Mouse (Mus musculus): ENCODE measurements around the gene Olfr633. TPM values are rescaled to one million over a fixed set of nuclear protein-coding genes. Genes with fewer than 3 reads are reported as not detected.
"Not testable (repeated sequence)": the region's sequence is repeated elsewhere in the genome, so short reads cannot be mapped to it uniquely, and the experiment has no call there.

The Olfr633 gene
- total RNA-seq (2021) = not detected in 2 replicates
- long read RNA-seq, experiment 1 = 0 reads
- long read RNA-seq, experiment 2 = 0 reads

GRCm38 (mm10) chr7:103944137-103944536, at the start of gene Olfr633:
Gene Olfr633, plus strand, starts transcription at chr7:103944437.
- DNase-seq = no peak

- DNase-seq = no peak
These were observed 41.0 kb upstream of the Olfr633 start, which contains the start of gene Olfr65 for GRCm38 (mm10) chr7:103903187-103903586. Gene Olfr65, plus strand, starts transcription at chr7:103903487.

- DNase-seq = no peak
These were observed 34.2 kb upstream of the Olfr633 start for GRCm38 (mm10) chr7:103910047-103910446.

GRCm38 (mm10) chr7:103912969-103913511, 31.2 kb upstream of the Olfr633 start:
- DNase-seq = no peak

- no peak for DNase-seq
These were observed 28.9 kb upstream of the Olfr633 start for GRCm38 (mm10) chr7:103915338-103915737.

- no peak for DNase-seq
These were observed 15.7 kb upstream of the Olfr633 start, which contains the start of gene Olfr631 for GRCm38 (mm10) chr7:103928525-103928924. Gene Olfr631, plus strand, starts transcription at chr7:103928825.

GRCm38 (mm10) chr7:103934264-103934663, 10.0 kb upstream of the Olfr633 start, which contains the start of gene Olfr632:
Gene Olfr632, plus strand, starts transcription at chr7:103934347.
- DNase-seq = no peak

- peak; percentile 49 for DNase-seq
These were observed 1.5 kb upstream of the Olfr633 start for GRCm38 (mm10) chr7:103942730-103943129.

- DNase-seq = not testable (repeated sequence)
These were observed 22.6 kb downstream of the Olfr633 start for GRCm38 (mm10) chr7:103966873-103967272.

GRCm38 (mm10) chr7:103970852-103971251, 26.6 kb downstream of the Olfr633 start, which contains the start of gene Olfr635:
Gene Olfr635, plus strand, starts transcription at chr7:103971152.
- DNase-seq = no peak

GRCm38 (mm10) chr7:103971782-103972181, 27.5 kb downstream of the Olfr633 start:
- no peak for DNase-seq

- no peak for DNase-seq
These were observed 54.2 kb downstream of the Olfr633 start, which contains the start of gene Olfr638 for GRCm38 (mm10) chr7:103998446-103998845. Gene Olfr638, plus strand, starts transcription at chr7:103998746.

Other genes with a start within 250 kb of the Olfr633 start
- gene Olfr243, start 229.8 kb upstream of the Olfr633 start, total RNA-seq (2021) = not detected in 2 replicates
- gene Olfr628, start 214.1 kb upstream of the Olfr633 start, total RNA-seq (2021) = not detected in 2 replicates
- not detected in 2 replicates for gene Olfr629, start 199.5 kb upstream of the Olfr633 start, total RNA-seq (2021)
- not detected in 2 replicates for gene Olfr630, start 187.1 kb upstream of the Olfr633 start, total RNA-seq (2021)
- not detected in 2 replicates for gene Olfr69, start 172.8 kb upstream of the Olfr633 start, total RNA-seq (2021)
- not detected in 2 replicates for gene Olfr68, start 164.7 kb upstream of the Olfr633 start, total RNA-seq (2021)
- gene Olfr67, start 152.6 kb upstream of the Olfr633 start, total RNA-seq (2021) = not detected in 2 replicates
- 1,182 and 1,430 TPM in 2 replicates for gene Hbb-bt, start 130.4 kb upstream of the Olfr633 start, total RNA-seq (2021)
- 8,688 and 11,965 TPM in 2 replicates for gene Hbb-bs, start 116.3 kb upstream of the Olfr633 start, total RNA-seq (2021)
- not detected in 2 replicates for gene Hbb-bh2, start 103.9 kb upstream of the Olfr633 start, total RNA-seq (2021)
- gene Hbb-bh1, start 101.3 kb upstream of the Olfr633 start, total RNA-seq (2021) = not detected in 2 replicates
- gene Hbb-y, start 91.2 kb upstream of the Olfr633 start, total RNA-seq (2021) = not detected in 2 replicates
- not detected in 2 replicates for gene Olfr66, start 58.2 kb upstream of the Olfr633 start, total RNA-seq (2021)
- not detected in 2 replicates for gene Olfr64, start 50.0 kb upstream of the Olfr633 start, total RNA-seq (2021)
- not detected in 2 replicates for gene Olfr65, start 41.0 kb upstream of the Olfr633 start, total RNA-seq (2021)
- not detected in 2 replicates for gene Olfr631, start 15.6 kb upstream of the Olfr633 start, total RNA-seq (2021)
- not detected in 2 replicates for gene Olfr632, start 10.1 kb upstream of the Olfr633 start, total RNA-seq (2021)
- not detected in 2 replicates for gene Olfr635, start 26.7 kb downstream of the Olfr633 start, total RNA-seq (2021)
- gene Olfr638, start 54.3 kb downstream of the Olfr633 start, total RNA-seq (2021) = not detected in 2 replicates
- not detected in 2 replicates for gene Olfr639, start 72.9 kb downstream of the Olfr633 start, total RNA-seq (2021)
- not detected in 2 replicates for gene Olfr640, start 81.1 kb downstream of the Olfr633 start, total RNA-seq (2021)
- not detected in 2 replicates for gene Olfr641, start 91.0 kb downstream of the Olfr633 start, total RNA-seq (2021)
- not detected in 2 replicates for gene Olfr642, start 108.2 kb downstream of the Olfr633 start, total RNA-seq (2021)
- not detected in 2 replicates for gene 4930516K23Rik, start 117.0 kb downstream of the Olfr633 start, total RNA-seq (2021)
- not detected in 2 replicates for gene Olfr644, start 127.4 kb downstream of the Olfr633 start, total RNA-seq (2021)
- not detected in 2 replicates for gene Olfr645, start 141.0 kb downstream of the Olfr633 start, total RNA-seq (2021)
- gene Olfr646, start 160.4 kb downstream of the Olfr633 start, total RNA-seq (2021) = not detected in 2 replicates
- gene Ubqln5, start 185.4 kb downstream of the Olfr633 start, total RNA-seq (2021) = not detected in 2 replicates
- gene Olfr643, start 193.0 kb downstream of the Olfr633 start, total RNA-seq (2021) = not detected in 2 replicates
- not detected in 2 replicates for gene Ubqln3, start 198.8 kb downstream of the Olfr633 start, total RNA-seq (2021)
- gene Ubqlnl, start 206.1 kb downstream of the Olfr633 start, total RNA-seq (2021) = not detected in 2 replicates
- gene Olfm5, start 220.4 kb downstream of the Olfr633 start, total RNA-seq (2021) = not detected in 2 replicates
- gene Olfr648, start 239.0 kb downstream of the Olfr633 start, total RNA-seq (2021) = not detected in 2 replicates